Mouse (Mus musculus): ENCODE data around the gene Xcl1.
"Not testable (repeated sequence)": the region's sequence is repeated elsewhere in the genome, so short reads cannot be mapped to it uniquely, and the experiment has no call there.

Gene Xcl1

GRCm38 (mm10) chr1:164935477-164936044 lies at the start of gene Xcl1:
Gene Xcl1, minus strand, starts transcription at chr1:164935527.
- no peak for DNase-seq

DNA sequence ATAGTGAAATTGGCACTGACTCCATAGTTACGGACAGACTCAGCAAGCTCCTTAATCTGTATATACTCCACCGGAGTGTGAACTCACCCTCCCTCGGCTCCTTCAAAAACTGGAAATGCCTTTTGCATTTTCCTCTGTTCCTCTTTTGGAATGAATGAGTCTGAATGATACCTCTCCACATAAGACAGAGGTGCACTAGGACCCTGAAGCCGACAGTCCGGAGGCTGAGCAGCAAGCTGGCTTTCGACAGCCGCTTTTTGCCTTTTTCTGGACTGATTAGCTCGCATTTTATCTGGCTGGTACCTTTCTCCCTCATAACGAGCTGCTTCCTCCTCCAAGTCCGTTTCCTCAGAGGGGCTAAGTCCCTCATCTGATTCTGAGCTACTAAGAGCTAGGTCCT lies 49.4 kb upstream of the Xcl1 start:
- DNase-seq: not testable (repeated sequence)

GRCm38 (mm10) chr1:164977351-164977750 lies 42.0 kb upstream of the Xcl1 start:
- DNase-seq: no peak

- no peak for DNase-seq
Observed at GRCm38 (mm10) chr1:164975729-164976128, 40.4 kb upstream of the Xcl1 start.

DNA sequence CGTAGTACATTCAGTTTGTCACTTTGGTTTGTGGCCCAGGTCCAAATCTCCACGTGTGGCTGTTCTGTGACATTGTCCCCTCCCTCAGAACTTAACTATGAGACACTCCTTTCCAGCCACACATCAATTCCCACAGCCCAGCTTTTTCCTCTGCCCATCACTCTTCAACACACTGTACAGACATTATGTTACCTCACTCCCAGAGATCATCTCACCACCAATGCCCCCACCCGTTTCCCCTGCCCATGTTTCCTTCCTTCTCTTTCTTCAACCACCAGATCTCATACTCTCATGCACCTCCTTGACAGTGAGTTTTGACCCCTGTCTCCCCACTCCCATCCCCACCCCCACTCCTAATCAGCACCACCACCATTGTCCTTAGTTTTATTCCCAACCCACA lies 39.9 kb upstream of the Xcl1 start:
- DNase-seq: no peak

DNA sequence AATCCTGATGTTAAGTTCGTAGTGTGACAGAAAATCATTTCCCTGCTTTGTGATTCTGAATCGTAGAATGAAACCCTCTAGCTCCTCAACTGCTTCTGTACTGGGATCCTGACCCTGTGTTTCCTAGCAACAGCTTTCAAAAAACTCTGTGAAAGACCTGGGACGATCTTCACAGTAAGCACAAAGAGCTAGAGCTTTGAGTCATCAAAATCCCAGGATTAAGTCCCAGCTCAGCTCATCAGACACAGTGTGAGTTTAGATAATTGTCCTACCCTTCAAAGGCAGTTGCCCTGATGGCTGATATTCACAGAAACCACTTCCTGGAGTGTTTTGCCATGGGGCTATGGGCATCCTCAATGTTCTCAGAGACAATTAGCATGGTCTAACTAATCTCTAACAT lies 38.5 kb upstream of the Xcl1 start:
- DNase-seq: no peak

GRCm38 (mm10) chr1:164973341-164973740 lies 38.0 kb upstream of the Xcl1 start:
- no peak for DNase-seq

DNA sequence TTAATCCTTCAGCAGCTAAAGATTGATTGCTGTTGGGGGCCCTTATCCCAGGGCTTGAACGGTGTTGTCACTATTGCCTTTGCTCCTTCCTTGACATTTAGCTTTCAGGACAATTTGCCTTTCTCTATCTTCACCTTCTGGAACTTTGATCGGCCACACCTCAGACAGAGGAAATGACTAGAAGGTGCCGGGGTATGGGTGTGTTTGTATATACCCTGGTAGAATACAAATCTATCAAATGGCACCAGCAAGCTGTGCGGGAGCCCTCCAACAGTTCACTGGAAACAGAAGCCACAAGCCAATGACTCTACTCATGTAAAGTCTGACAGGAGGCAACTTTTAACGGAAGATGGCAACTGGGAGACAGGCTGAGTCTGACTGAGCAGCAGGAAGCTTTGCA lies 37.4 kb upstream of the Xcl1 start:
- no peak for DNase-seq

GRCm38 (mm10) chr1:164966095-164966698 lies 30.9 kb upstream of the Xcl1 start:
- DNase-seq: peak; percentile 62

GRCm38 (mm10) chr1:164960610-164961009 lies 25.3 kb upstream of the Xcl1 start:
- no peak for DNase-seq

DNA sequence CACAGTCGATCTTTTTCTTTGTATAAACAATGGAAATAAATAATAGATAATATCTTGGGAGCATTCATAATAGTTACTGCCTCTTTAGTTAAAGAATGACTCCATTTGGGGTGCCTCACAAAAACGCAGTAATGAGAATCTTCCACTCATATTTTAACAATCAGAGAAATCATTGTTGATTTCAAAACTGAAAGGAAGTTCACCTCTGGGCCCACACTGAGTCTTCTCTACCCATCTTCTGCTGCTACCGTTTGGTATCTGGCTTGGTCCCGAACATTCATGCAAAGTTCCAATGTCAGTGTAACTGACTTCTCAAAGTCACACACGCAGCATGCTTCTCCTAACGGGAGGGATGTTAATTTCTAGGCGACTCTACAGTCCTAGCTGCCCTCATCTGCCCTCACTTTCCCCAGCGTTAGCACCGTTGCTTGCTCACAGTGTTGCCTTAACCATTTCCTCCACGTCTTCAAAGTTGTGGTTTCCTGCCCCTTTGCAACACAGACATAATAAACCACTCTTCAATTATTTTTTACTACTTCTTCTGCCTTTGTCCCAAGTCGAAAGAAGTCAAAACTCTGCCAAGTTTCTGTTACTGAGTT lies 24.6 kb upstream of the Xcl1 start:
- peak; percentile 60 for DNase-seq

DNA sequence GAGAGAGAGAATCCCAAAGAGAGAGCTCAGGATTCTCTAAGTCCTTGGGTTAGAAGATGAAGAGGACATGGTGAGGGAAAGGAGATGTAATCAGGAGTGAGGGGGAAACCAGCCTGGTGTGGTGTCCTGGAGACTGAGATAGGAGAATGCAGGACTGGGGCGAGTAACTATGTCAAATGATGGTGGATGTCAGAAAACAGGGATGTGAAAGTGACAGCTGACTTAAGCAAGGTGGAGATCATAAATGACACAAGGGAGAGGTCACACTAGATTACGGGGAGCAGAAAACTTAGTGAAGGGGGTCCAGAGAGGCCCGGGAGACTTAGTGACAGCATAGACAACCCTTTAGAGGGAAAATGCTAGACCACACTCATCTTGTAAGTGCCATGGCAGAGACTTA lies 23.8 kb upstream of the Xcl1 start:
- DNase-seq: no peak

DNA sequence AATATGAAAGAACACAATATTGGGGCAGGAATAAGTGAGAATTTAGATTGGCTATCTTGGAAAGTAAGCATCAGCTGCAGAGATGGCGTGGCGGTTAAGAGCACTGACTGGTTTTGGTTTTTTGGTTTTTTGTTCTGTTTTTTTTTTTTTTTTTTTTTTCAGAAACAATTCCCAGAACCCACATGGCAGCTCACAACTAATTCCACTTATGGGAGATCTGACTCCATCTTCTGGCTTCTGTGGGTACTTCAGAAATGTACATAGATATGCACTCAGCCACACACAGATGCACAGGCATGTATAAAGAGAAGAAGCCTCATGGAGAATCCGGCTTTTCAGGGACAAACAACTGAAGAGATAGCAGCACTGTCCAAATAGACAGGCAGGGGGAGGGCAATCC lies 22.6 kb upstream of the Xcl1 start:
- DNase-seq: no peak

DNA sequence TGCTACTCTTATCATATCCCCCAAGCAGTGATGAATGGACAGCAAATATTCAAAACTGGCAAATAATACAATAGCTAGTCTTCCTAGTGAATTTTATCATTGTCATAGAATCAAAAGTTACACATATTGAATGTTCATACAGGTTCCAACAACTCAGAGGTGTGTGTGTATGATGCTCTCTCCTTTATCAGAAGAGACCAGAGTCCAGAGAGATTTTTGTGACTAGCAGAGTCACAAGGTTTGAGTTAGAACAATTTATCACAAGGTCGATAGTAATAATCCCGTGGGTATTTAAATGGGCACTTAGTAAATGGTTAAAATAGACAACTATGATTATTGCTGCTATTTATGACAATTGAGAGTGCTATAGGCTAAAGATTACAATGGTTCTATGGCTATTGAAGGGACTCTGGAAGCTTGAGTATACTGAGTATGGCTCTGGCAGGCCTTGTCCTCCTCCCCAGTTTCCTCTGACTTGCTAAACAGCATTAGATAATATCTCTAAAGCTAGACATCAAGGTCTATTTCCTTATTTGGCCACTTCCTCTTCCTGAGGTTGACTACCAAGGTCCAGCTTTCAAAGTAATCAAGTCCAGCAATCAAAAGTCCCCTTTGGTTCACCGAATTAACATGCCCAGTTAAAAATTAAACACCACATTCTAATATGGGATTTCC lies 21.5 kb upstream of the Xcl1 start:
- DNase-seq: no peak

- peak; percentile 42 for DNase-seq
Observed at GRCm38 (mm10) chr1:164955452-164956196, 20.3 kb upstream of the Xcl1 start.

GRCm38 (mm10) chr1:164953574-164953973 lies 18.2 kb upstream of the Xcl1 start:
- no peak for DNase-seq

DNA sequence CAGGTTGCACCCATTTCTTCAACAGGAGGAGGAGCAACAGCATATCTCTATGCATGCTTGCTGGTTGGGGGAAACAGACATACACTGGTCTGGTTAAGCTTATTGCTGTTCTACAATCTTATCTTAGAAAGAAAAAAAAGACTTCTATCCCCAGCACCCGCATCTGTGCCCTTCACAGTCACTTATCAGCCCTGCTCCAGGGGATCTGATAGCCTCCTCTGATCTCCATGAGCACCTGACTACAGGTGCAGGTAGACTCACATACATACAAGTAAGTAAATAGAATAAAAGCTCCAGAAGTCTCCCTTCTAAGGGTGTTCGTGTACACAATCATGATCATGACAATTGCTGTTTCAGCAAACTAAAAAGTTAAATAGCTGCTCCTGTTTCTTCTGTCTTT lies 733 bp upstream of the Xcl1 start:
- no peak for DNase-seq

- DNase-seq: no peak
Observed at GRCm38 (mm10) chr1:164933441-164934188, 1.7 kb downstream of the Xcl1 start.

- DNase-seq: no peak
Observed at GRCm38 (mm10) chr1:164931135-164931534, 4.2 kb downstream of the Xcl1 start.

- no peak for DNase-seq
Observed at GRCm38 (mm10) chr1:164930006-164930405, 5.3 kb downstream of the Xcl1 start.

GRCm38 (mm10) chr1:164926534-164927160 lies 8.7 kb downstream of the Xcl1 start:
- no peak for DNase-seq

- peak; percentile 86 for DNase-seq
Observed at GRCm38 (mm10) chr1:164905047-164905446, 30.3 kb downstream of the Xcl1 start.

All from thymus, postnatal 4 days (tissue).